Mouse (Mus musculus) bone marrow macrophage, adult 2 months (primary cell): ENCODE measurements around the gene 4933407L21Rik. TPM values are rescaled to one million over a fixed set of nuclear protein-coding genes. Genes with fewer than 3 reads are reported as not detected.
A peak's percentile ranks its signal among the peaks of the same experiment; 100 is the strongest.

Experiments
- H3K27ac ChIP-seq: 2 replicates; pipeline ENCODE4 v1.5.1; 2012; ENCODE audit warnings: low read depth, low read length; ENCODE audit not compliant: insufficient read depth
- H3K4me1 ChIP-seq: 2 replicates; pipeline ENCODE4 v1.6.1; 2012; ENCODE audit warnings: low read length; ENCODE audit not compliant: control insufficient read depth, insufficient read depth
- H3K4me3 ChIP-seq: 2 replicates; pipeline ENCODE4 v1.5.1; 2012; ENCODE audit warnings: mild to moderate bottlenecking, low read length, moderate library complexity; ENCODE audit not compliant: insufficient read depth
- CTCF ChIP-seq: IDR thresholded peaks from 2 replicates; pipeline ENCODE4 v1.5.1; 2012; ENCODE audit warnings: low read depth, mild to moderate bottlenecking, low read length, moderate library complexity
- POLR2A ChIP-seq: IDR thresholded peaks from 2 replicates; pipeline ENCODE4 v1.6.1; 2012; ENCODE audit warnings: mild to moderate bottlenecking, low read depth, low read length, borderline replicate concordance
- polyA plus RNA-seq: library from polyadenylated mRNA; stranded (reverse); fragments of >200 nt; gene quantifications from 2 replicates; pipeline ENCODE4 v1.2.4, GENCODE M21; 2012; ENCODE audit not compliant: missing spikeins, insufficient read depth, insufficient read length

The 4933407L21Rik gene
- not detected in 2 replicates for polyA plus RNA-seq

GRCm38 (mm10) chr1:85928057-85928687, at the start of gene 4933407L21Rik:
4933407L21Rik (plus strand) TSS chr1:85928483.
- TF ChIP-seq CTCF (no peak), POLR2A (no peak)
- Histone ChIP-seq H3K27ac (no peak within 1 kb of the TSS), H3K4me3 (no peak within 1 kb of the TSS), H3K4me1 (no peaks in the 10 kb centered on the region)

GRCm38 (mm10) chr1:85882003-85882402, 46.3 kb upstream of the 4933407L21Rik start:
- Histone ChIP-seq H3K4me1 (no peaks in the 10 kb centered on the region), H3K27ac (no peak overlapping the region), H3K4me3 (no peak overlapping the region)
- TF ChIP-seq POLR2A, result no peak
- no peak for TF ChIP-seq CTCF

GRCm38 (mm10) chr1:85887221-85887620, 41.1 kb upstream of the 4933407L21Rik start:
- H3K4me1 ChIP-seq, result no peaks in the 10 kb centered on the region
- TF ChIP-seq CTCF, result no peak
- no peak for TF ChIP-seq POLR2A
- no peak overlapping the region for H3K4me3 ChIP-seq
- no peak overlapping the region for H3K27ac ChIP-seq

GRCm38 (mm10) chr1:85894231-85894747, 34.0 kb upstream of the 4933407L21Rik start, which contains the start of gene Itm2c:
Itm2c (plus strand) TSS chr1:85894281.
- Histone ChIP-seq H3K27ac (peak within 1 kb of the TSS; percentile 68), H3K4me3 (peak within 1 kb of the TSS; percentile 78), H3K4me1 (peaks cover 38% of the 10 kb centered on the region)
- TF ChIP-seq POLR2A, result 0 out of 2 replicates have a peak, but pooled peaks have one; percentile 70
- TF ChIP-seq CTCF, result no peak

GRCm38 (mm10) chr1:85894748-85895360, 33.4 kb upstream of the 4933407L21Rik start:
- H3K4me3 ChIP-seq, result peak overlapping the region; percentile 78
- TF ChIP-seq POLR2A (no peak), CTCF (no peak)
- peak overlapping the region; percentile 68 for H3K27ac ChIP-seq
- peaks cover 43% of the 10 kb centered on the region for H3K4me1 ChIP-seq

- peak; percentile 39 for TF ChIP-seq CTCF
- no peak for TF ChIP-seq POLR2A
- Histone ChIP-seq H3K27ac (peak overlapping the region; percentile 68), H3K4me3 (peak overlapping the region; percentile 78), H3K4me1 (peaks cover 48% of the 10 kb centered on the region)
These were observed 32.9 kb upstream of the 4933407L21Rik start for GRCm38 (mm10) chr1:85895391-85895837.

GRCm38 (mm10) chr1:85896110-85896509, 32.2 kb upstream of the 4933407L21Rik start:
- H3K27ac ChIP-seq, result peak overlapping the region; percentile 68
- peak overlapping the region; percentile 78; the same call in 1 of the 2 replicates for H3K4me3 ChIP-seq
- peaks cover 55% of the 10 kb centered on the region for H3K4me1 ChIP-seq
- TF ChIP-seq CTCF, result no peak
- no peak for TF ChIP-seq POLR2A

- H3K4me1 ChIP-seq, result peaks cover 62% of the 10 kb centered on the region
- TF ChIP-seq CTCF, result no peak
- no peak for TF ChIP-seq POLR2A
- no peak overlapping the region for H3K27ac ChIP-seq
- H3K4me3 ChIP-seq, result no peak overlapping the region
These were observed 31.2 kb upstream of the 4933407L21Rik start for GRCm38 (mm10) chr1:85896781-85897700.
